Mouse (Mus musculus) urinary bladder, postnatal 14 days (tissue): Measurements from ENCODE around the gene Hist2h2aa2.
"Not testable (repeated sequence)": the region's sequence is repeated elsewhere in the genome, so short reads cannot be mapped to it uniquely, and the experiment has no call there.

Experiments
- DNase-seq: peaks from one replicate; pipeline ENCODE4 v3.0.0; 2021; ENCODE audit warnings: low spot score

Gene Hist2h2aa2

DNA sequence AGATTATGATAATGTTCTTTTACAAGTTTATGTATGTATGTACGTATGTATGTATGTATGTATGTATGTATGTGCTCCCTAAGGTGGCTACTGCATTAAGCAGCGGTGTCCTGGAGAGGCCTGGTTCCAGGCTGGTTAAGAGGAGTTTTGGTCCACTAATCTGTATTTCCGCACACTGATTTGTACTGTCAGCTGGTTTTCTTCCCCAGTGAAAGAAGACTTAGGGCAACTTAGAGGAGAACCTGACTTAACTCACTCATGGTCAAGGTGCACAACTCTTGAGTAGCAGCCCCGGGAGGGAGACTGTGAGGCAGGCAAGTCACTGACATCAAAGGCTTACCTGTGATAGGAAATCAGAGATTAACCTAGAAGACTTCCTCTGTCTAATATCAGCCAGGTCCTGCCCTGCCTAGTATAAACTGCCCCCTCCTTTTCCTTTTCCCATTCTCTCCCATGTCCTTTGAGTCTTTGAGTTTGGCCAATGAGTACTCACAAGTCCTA, 3.2 kb downstream of the Hist2h2aa2 start:
- no peak for DNase-seq

DNA sequence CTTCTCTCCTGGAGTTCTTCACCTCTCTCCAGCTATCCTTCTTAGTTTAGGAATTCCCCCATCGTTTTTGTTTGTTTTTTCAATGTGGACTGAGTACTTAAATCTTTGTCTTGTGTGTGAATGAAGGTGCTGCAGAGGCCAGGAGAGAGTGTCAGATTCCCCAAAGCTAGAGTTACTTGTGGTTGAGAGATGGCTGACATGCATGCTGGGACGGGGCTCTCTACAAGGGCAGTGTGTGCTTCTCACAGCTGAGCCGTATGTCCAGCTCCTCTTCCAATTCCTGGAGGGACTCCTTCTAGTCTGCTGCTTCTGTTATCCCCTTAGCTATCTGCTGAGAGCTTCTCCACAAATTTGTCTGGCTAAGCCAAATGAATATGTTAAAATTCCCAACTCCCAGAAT, 4.2 kb downstream of the Hist2h2aa2 start:
- DNase-seq = no peak

DNA sequence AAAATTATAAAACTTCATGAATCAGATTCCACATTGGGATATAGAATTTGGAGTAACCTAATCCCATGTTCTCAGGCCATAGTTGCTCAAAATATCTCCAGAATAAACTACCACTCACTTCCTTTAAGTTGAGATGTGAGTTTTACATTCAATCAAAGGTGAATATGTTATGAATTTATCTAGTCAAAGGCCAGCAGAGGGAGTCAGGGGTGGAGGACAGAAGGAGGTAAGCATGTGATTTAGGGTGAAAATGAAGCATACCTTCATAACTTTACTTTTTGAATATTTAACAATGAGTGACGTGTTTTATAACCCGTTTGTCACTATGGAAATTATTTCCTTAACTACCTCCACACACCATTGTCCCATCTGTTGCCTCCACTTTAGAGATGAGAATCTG, 5.2 kb downstream of the Hist2h2aa2 start:
- no peak for DNase-seq

DNA sequence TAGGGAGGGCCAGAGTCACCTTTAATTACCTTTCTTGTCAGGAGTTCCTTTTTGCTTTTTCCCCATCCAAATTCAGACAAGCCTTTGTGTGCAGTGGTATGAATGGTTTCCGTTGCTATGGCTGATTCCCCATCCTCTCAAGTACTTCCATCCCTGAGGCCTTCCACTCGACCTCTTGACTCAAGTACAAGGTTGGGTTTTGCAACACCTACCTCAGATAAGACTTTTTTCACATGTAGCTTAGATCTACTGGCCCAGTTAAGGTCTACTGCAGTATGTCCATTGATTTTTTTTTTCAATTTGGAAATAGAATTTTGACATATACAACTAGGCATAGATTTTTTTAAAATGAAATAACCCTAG, 8.3 kb downstream of the Hist2h2aa2 start:
- DNase-seq = no peak

DNA sequence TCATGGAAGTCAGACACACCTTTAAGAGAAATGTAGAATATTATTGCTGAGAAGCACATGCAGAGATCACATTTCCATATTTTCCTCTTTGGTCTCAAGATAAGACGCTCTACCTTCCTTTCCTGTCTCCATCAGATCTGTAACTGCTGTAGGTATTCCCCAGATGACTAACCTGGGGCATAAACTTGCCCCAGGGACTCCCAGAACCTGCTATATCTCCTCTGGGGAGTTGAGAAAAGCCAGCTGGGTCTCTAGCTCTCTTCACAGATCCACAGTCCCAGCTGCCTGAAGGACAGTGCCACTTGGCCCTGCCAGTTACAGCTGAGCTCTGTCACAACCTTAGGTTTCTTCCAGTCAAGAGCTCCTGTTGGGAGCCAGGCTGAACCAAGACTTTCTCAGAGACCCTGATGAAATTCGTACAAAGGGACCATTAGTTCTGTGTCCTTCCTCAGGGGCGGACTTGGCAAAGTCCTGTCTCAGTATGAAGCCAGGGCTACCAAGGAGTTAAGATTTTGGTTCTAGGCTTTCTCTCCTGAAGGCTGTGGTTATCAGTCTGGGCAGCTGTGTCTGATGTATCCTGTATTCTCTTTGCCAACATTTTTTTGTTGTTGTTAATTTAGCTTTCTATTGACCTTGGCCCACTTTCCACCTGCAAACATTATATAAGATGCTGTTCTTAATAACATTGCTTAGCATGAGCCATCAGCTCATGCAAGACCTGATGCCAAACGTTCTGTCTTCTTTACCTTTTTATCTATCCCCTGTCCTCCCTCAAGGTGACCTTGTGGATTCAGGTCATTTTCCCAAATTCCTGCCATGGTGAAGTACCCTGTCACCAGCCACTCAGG, 8.9 kb downstream of the Hist2h2aa2 start:
- DNase-seq = no peak

DNA sequence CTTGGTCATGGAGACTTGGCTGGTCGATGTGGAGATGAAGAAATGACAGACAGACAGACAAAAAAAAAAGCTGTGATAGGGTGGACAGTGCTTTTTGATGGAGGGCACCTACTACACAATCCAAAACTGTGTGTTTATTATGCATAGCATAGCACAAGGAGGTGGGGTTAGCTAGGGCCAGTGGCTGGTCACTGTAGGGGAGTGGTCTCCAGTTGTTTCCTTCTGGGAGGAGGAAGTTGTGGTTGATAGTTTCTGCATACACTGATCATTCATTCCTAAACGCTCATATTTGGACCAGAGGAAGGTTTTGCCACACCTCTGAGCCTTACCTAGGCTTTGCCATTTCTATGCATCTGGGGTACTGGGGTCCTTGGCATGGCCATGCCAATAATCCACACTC, 9.7 kb downstream of the Hist2h2aa2 start:
- no peak for DNase-seq

DNA sequence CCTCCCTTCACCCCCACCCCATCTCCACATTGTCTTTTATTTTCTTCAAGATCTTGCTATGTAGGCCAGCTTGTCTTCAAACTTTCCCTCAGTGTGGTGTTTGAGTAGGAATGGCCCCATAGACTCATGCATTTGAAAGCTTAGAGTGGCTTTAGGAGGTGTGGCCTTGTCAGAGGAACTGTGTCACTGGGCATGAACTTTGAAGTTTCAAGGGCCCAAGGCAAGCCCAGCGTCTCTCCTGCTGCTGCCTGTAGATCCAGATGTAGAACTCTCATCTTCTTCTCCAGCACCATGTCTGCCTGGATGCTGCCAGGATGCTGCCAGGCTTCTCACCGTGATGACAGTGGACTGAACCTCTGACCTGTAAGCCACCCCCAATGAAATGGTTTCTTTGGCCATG, 11.2 kb downstream of the Hist2h2aa2 start:
- DNase-seq = no peak

DNA sequence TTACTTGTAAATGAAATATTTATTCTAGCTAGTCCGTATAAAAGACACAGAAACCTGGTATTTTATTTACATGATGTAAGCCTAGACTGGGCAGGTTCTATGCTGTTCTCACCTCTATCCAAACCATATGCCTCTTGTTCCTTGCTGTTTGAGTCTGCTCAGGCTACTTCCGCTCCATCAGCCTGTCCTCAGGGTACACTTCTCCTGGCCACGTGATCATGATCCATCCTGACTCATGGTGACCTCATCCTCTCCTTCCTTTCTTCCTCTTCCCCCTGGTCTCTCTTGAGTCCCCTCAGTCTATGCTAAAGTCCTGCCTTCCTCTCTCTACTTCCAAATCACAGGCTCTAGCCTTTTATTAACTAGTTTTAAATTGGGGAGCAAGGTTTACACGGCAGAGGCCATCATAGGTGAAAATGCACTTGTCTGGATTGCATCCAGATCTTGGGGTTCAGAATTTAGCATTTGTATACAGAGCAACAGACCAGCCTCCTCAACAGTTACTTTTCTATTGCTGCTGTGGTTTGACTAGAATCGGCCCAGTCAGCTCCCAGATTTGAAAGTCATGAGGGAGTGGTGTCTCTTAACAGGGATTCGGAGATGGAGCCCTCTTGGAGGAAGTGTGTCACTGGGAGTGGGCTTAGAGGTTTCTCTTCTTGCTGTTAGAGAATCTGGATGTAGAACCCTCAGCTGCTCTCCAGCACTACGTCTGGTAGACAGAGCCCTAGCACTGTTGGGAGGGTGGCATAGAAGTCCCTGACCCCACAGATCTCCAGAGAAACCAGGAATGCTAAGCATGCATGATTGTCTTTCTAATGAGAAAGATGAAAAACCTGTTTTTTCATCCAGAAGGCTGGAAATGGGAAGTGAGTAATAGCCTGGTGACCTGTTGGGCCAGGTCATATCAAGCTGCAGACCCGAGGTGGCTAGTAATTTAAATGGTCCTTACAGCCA, 13.1 kb downstream of the Hist2h2aa2 start:
- DNase-seq = no peak

DNA sequence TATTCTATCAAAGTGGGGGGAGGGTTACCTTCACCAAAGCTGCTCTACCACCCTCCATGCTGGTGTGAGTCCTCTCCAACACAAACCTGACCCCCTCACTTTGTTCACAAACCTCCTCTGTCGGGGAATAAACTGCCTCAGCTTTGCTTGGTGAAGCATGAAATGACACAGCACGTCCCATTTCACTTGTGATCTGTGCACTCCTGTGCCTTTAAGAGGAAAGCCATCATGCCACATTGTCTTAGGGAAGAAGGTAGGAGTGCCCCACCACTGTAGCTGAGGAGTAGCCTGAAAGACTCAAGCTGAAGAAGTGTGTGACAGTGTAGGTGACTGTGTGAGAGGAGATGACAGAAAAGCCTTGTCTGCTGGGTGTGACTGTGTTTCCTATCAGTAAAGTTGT, 14.7 kb downstream of the Hist2h2aa2 start:
- DNase-seq = no peak

DNA sequence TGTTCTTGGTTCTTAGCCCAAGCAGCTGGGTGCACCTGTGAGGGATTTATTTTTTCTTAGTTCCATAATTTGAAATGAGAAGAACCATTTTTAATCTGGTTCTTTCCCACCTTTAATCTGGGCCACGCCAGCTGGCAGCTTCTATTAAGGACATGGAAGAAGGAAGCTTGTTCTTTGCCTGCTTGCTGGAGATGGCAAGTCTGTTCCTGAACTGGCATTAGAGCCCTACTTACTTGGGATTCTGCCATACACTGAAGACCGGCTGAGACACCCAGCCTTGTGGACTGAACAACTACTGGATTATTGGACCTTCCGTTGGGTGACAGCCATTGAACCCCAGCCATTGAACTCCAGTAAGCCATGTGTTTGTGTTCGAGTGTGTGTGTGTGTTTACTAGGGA, 17.3 kb downstream of the Hist2h2aa2 start:
- DNase-seq = no peak

DNA sequence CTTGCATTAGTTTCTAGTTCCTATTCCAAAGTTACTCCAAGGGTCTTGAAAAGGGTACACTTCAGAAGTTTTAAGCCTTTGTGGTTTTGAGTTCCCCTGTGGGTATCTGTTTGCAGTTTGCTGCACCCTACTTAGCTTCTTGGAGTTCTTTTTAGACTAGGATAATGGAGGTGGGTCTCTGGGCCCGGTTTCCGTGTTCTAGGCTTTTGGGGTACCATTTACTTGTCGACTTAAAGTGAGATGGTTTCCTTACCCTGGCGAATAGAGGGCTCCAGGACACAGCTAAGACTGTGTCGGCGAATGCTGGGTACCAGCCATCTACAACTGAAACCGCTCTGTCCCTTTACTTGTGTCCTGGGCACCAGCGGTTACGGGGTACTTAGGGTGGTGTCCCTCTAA, 18.4 kb downstream of the Hist2h2aa2 start:
- no peak for DNase-seq

DNA sequence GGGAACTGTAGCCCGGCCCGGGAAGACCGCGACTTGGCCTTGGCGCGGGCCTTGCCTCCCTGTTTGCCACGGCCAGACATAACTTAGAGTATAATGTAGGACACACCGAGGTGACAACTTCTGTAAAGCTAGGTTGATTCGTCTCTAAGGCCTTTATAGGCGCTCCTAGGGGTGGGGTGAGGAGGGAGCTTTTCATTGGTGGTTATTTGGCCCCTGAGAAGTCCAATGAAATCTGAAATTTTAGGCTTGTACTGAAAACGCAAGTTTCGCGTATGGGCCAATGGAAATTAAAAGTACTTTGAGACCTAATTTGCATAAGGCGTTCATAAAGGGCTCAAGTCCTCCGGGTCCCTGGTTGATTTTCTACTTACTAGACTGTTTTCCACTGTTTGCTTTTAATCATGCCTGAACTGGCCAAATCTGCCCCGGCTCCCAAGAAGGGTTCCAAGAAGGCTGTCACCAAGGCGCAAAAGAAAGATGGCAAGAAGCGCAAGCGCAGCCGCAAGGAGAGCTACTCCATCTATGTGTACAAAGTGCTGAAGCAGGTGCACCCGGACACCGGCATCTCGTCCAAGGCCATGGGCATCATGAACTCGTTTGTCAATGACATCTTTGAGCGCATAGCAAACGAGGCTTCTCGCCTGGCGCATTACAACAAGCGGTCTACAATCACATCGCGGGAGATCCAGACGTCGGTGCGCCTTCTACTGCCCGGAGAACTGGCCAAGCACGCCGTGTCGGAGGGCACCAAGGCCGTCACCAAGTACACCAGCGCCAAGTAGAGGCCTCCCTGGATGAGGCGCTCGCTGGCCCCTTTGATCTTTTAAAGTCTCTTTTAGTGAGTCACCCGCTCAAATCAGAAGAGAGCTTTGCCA, 19.1 kb downstream of the Hist2h2aa2 start, which contains the start of the genes Hist2h2ac and Hist2h2be:
Gene Hist2h2ac (minus strand): TSS at position 116 of the 875 bp plus-strand sequence.
Gene Hist2h2be (plus strand): TSS at position 355 of the 875 bp plus-strand sequence.
- peak; percentile 85 for DNase-seq

DNA sequence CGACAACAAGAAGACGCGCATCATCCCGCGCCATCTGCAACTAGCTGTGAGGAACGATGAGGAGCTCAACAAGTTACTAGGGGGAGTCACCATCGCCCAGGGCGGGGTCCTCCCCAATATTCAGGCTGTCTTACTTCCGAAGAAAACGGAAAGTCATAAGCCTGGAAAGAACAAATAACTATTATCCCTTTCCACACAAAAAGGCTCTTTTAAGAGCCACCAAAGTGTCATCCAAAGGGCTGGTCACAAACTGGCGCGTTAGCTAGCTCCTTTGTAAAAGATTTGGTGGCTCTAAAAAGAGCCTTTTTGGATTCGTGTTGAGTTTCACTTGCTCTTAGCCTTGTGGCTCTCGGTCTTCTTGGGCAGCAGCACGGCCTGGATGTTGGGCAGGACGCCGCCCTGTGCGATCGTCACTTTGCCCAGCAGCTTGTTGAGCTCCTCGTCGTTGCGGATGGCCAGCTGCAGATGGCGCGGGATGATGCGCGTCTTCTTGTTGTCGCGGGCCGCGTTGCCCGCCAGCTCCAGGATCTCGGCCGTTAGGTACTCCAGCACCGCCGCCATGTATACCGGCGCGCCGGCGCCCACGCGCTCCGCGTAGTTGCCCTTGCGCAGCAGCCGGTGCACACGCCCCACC, 19.8 kb downstream of the Hist2h2aa2 start:
- DNase-seq = not testable (repeated sequence)

DNA sequence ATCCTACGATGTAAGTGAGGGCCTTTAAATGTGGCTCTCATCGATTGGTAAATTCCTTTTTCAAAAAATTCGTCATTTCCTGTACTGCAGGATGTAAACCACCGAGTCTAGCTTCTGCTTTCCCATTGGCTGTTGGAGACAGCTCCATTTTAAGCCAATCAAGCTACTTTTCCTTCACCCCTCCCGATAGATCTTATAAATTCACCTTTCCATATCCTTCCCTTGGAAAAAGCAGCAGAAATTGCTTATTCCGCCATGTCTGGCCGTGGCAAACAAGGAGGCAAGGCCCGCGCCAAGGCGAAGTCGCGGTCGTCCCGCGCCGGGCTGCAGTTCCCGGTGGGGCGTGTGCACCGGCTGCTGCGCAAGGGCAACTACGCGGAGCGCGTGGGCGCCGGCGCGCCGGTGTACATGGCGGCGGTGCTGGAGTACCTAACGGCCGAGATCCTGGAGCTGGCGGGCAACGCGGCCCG, 20.4 kb downstream of the Hist2h2aa2 start, which contains the start of the genes Bola1 and Hist2h2ab:
Gene Bola1 (minus strand): TSS at position 49 of the 470 bp plus-strand sequence.
Gene Hist2h2ab (plus strand): TSS at position 205 of the 470 bp plus-strand sequence.
- DNase-seq = peak; percentile 66

DNA sequence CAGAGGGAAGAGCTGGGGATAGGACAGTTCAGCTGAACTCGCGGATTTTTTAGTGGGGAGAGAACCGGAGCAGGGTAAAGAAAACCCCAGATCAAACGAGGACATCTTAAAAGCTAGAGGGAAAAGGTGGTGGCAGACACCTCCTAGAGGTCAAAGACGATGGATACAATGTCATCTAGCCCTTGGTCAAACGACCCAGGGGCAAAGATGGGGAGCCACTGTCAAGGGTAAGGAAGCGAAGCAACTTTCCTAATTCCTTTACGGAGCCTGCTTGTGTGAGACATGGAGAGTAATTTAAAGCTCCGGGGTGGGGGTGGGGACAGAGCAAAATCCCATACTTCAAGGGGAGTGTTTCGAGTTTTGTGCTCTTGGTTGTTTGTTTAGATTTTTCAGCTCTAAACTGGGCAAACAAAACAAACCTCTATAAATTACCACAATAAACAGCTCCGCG, 20.9 kb downstream of the Hist2h2aa2 start:
- DNase-seq = no peak

DNA sequence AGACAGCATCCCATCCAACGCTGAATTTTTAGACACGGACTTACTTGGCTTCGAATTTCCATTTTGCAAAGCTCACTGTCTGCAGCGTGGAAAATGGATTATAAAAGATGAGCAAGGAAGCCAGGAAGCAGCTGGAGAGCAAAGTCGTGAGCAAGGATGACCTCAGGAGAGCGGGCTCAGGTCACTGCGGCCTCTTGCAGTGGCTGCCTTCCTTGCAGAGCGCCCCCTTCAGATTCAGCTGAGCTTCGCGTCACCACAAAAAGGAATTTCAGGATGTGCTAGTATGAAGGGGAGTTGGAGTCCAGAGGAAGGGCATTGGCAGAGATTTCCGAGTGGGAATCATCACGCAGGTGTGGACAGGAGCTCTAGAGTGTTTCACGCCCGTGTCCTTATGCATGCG, 30.8 kb downstream of the Hist2h2aa2 start:
- DNase-seq = no peak

DNA sequence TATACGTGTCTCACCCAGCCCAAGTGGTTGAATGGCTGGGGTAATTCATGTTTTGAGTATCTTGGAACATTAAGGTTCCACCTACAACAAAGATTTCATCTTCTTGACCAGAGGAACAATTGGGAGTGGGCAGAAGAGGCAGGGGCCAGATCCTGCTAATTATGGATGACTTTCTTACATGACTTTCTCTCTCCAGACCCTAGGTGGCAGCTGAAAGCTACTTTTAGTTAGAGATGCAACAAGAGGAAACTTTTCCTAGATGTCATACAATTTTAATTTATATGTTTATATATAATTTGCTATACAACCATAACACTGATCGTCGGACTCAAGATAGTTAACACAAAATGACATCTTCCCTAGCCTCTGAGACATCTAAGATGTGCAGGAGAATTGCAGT, 32.3 kb downstream of the Hist2h2aa2 start:
- DNase-seq = no peak

DNA sequence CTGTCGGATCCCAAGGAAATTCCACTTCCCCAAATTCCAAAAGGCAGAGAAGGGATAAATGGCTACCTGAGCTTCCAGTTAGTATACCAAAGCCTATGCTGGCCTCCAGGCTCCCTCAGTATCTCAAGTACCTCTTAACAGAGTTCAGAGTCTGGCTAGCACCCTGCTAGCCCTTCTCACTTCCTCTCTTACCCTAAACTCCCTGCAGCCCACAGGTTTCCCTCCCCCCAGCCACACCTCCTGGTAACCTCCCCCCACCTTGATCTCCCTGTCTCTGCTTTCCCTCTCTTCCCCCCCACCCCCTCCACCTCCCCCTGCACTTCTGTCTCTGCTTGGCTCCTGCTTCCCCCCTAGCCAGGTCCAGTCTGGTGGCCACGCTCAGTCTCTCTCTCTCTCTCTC, 40.3 kb downstream of the Hist2h2aa2 start:
- DNase-seq = no peak

DNA sequence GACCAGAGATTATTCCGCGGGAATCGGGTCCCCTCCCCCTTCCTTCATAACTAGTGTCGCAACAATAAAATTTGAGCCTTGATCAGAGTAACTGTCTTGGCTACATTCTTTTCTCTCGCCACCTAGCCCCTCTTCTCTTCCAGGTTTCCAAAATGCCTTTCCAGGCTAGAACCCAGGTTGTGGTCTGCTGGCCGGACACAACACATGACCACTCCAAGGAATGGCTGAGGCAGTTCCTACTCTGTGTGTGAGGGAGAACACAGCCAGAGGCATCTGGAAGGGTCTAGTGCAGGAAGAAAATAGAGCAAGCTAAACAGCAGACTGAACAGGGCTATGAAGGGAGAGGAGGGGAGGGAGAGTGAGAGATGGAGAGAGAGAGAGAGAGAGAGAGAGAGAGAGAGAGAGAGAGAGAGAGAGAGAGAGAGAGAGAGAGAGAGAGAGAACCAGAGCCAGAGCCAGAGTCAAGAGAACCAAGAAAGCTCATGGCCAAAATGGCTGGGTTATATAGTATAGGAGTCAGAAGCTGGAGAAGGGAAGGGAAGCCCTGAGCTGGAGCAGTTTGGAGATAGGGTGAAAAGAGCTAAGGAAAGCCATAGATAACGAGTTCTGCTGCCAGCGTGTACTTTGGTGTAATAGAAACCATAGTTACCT, 41.4 kb downstream of the Hist2h2aa2 start:
- not testable (repeated sequence) for DNase-seq

DNA sequence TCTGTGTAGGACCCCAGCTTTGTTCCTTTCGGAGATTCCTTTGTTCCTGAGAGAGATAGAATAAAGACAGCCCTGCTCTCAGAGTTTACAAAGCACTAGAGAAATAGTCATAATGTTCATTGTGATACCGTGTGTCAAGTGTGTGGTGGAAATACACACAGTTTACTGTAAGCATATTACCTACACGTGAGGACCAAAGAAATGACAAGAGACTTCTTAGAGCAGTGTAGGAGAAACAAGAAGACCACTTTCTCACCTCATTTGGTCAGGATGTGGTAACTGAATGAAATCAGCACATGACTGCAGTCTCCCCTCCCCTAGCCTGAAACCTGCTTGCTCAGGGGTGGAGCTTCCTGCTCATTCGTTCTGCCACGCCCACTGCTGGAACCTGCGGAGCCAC, 41.9 kb downstream of the Hist2h2aa2 start:
- DNase-seq = no peak
